Mouse (Mus musculus) effector memory CD4-positive, alpha-beta T cell, adult 7 months (primary cell): ENCODE results near the gene Rsbn1l. TPM values are rescaled to one million over a fixed set of nuclear protein-coding genes. Genes with fewer than 3 reads are reported as not detected.

Experiments
- polyA plus RNA-seq: library from polyadenylated mRNA; unstranded; fragments of 100-300 nt; shearing (Covaris generic); gene quantifications from one replicate; pipeline ENCODE4 v1.2.1, GENCODE M21; 2017

Rsbn1l gene
- polyA plus RNA-seq: 44.9 TPM

DNA sequence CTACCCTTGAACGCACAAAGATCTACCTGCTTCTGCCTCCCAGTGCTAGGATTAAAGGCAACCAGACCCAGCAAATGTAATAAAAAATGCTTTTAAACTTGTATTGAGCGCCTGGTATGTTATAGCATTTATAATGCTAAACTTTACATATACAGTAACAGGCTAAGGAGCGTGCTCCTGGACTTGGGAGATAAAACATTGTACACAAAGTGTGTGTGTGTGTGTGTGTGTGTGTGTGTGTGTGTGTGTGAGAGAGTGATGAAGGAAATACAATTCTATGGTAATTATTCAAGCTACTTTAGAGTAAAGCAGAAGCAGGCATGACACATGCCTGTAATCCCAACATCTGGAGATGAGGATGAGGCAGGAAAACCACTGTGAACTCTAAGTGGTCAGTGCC is at the start of gene Rsbn1l:
TSS of gene Rsbn1l (minus strand) at position 101 of the 400 bp plus-strand sequence.

DNA sequence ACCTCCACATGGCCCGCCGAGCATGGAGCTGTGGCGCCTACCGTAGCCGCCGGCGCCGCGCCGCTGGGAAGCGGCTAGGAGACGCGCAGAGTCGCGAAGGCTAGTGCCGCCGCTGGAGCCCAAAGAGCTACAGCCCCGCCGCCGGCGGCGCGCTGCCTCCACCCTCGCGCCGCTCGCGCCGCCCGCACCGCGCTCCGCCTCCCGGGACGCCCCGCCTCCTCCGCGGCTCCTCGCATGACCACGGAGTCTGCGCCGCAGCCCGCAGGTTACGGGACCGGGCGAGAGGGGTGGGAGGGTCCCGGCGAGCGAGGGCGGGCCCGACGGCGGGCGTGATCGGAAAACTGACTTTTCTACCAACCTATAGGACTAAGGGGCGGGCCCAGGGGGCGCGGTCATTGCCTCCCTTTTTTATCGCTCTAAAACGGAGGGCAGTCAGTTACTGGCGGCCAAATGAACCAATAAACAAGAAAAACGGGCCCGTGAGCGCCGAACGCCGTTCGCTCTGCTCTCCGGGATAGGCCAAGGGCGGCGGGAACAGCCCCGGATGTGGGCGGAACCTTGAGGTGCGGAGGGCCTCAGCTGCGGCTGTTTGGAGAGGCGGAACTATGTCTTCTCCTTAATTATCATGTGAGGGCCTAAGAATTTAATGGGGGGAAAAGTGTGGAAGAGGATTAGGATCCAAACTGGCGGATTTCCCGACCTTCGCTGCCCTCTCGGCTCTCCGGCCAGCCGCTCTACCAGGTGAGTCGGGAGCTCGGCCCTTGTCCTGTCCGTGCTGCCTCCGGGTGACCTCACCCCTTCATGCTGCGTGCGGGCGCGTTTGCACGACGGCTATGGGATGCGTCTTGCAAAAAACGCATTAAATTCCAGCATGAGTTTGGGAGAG is 74.0 kb downstream of the Rsbn1l start, which contains the start of the genes Phtf2 and Tmem60:
TSS of gene Phtf2 (minus strand) at position 210 of the 886 bp plus-strand sequence.
TSS of gene Tmem60 (plus strand) at position 277 of the 886 bp plus-strand sequence.

Other genes with a start within 250 kb of the Rsbn1l start
- 15.9 TPM for gene Phtf2, start 74.3 kb downstream of the Rsbn1l start, polyA plus RNA-seq
- gene Tmem60, start 74.2 kb downstream of the Rsbn1l start, polyA plus RNA-seq: 15.5 TPM
- gene Ptpn12, start 99.5 kb upstream of the Rsbn1l start, polyA plus RNA-seq: 18.9 TPM
- 28.4 TPM for gene Gsap, start 229.9 kb upstream of the Rsbn1l start, polyA plus RNA-seq